Mouse (Mus musculus): ENCODE results near the gene Enpp6. TPM values are rescaled to one million over a fixed set of nuclear protein-coding genes. Genes with fewer than 3 reads are reported as not detected.
A peak's percentile ranks its signal among the peaks of the same experiment; 100 is the strongest.

The Enpp6 gene
- polyA plus RNA-seq, 1 experiment from 2014 or later = 0.60 TPM

- H3K9me3 ChIP-seq (ENCODE audit: low read length) = no peaks in the 10 kb centered on the region
- DNase-seq = no peak
- H3K36me3 ChIP-seq (replicated peaks; ENCODE audit: insufficient read depth, low read length) = no peaks in the 10 kb centered on the region
- no peak overlapping the region for H3K27ac ChIP-seq (ENCODE audit: low read depth)
- no peak for ATAC-seq
- no peaks in the 10 kb centered on the region for H3K27me3 ChIP-seq (ENCODE audit: insufficient read depth, low read length)
- H3K4me1 ChIP-seq (ENCODE audit: insufficient read depth) = no peaks in the 10 kb centered on the region
- H3K4me2 ChIP-seq (ENCODE audit: low read depth, low read length) = no peak overlapping the region
- TF ChIP-seq EP300 (IDR thresholded peaks at IDR 0.05; ENCODE audit: low read depth) (no peak), CTCF (IDR thresholded peaks at IDR 0.05; ENCODE audit: low read depth) (no peak)
- H3K9ac ChIP-seq (replicated peaks) = no peak overlapping the region
- 72% methylated on average over 3 of the region's 3 CpGs for WGBS (ENCODE audit: insufficient replicate concordance)
- no peak overlapping the region for H3K4me3 ChIP-seq (ENCODE audit: low read depth, low read length)
Observed at GRCm38 (mm10) chr8:47133381-47133780, 146.7 kb downstream of the Enpp6 start.

DNA sequence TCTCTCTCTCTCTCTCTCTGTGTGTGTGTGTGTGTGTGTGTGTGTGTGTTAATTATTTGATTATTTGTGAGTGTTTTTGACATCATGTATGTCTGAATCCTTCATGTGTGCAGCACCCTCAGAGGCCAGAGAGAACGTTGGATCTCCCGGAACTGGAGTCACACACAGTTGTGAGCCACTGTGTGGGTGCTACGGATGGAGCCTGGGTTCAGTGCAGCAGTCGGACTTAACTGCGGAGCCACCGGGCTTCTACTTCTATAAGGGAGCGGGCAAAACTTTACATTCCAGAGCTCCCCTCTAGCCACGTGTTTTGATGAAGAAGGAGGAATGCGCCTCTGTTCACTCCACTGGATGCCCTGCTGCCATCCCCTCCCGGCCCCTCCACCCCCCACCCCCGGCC is 148.0 kb downstream of the Enpp6 start:
- ATAC-seq (no peak), DNase-seq (no peak)
- Histone ChIP-seq H3K4me3 (ENCODE audit: low read depth, low read length) (no peak overlapping the region), H3K4me2 (ENCODE audit: low read depth, low read length) (no peak overlapping the region), H3K4me1 (ENCODE audit: insufficient read depth) (no peaks in the 10 kb centered on the region), H3K9ac (replicated peaks) (no peak overlapping the region), H3K9me3 (ENCODE audit: low read length) (no peaks in the 10 kb centered on the region), H3K36me3 (replicated peaks; ENCODE audit: insufficient read depth, low read length) (no peaks in the 10 kb centered on the region), H3K27ac (ENCODE audit: low read depth) (no peak overlapping the region), H3K27me3 (ENCODE audit: insufficient read depth, low read length) (no peaks in the 10 kb centered on the region)
- 59% methylated on average over 11 of the region's 11 CpGs for WGBS (ENCODE audit: insufficient replicate concordance)
- TF ChIP-seq CTCF (IDR thresholded peaks at IDR 0.05; ENCODE audit: low read depth) (no peak), EP300 (IDR thresholded peaks at IDR 0.05; ENCODE audit: low read depth) (no peak)

- Histone ChIP-seq H3K9ac (replicated peaks) (no peak overlapping the region), H3K27ac (ENCODE audit: low read depth) (no peak overlapping the region), H3K9me3 (ENCODE audit: low read length) (no peaks in the 10 kb centered on the region), H3K4me2 (ENCODE audit: low read depth, low read length) (peak overlapping the region; percentile 13), H3K4me1 (ENCODE audit: insufficient read depth) (no peaks in the 10 kb centered on the region), H3K36me3 (replicated peaks; ENCODE audit: insufficient read depth, low read length) (no peaks in the 10 kb centered on the region), H3K27me3 (ENCODE audit: insufficient read depth, low read length) (no peaks in the 10 kb centered on the region), H3K4me3 (ENCODE audit: low read depth, low read length) (no peak overlapping the region)
- no peak for TF ChIP-seq CTCF (IDR thresholded peaks at IDR 0.05; ENCODE audit: low read depth)
- DNase-seq (no peak), ATAC-seq (no peak)
- WGBS (ENCODE audit: insufficient replicate concordance) = 9% methylated on average over 9 of the region's 9 CpGs
Observed at GRCm38 (mm10) chr8:47135586-47135985, 148.9 kb downstream of the Enpp6 start.

DNA sequence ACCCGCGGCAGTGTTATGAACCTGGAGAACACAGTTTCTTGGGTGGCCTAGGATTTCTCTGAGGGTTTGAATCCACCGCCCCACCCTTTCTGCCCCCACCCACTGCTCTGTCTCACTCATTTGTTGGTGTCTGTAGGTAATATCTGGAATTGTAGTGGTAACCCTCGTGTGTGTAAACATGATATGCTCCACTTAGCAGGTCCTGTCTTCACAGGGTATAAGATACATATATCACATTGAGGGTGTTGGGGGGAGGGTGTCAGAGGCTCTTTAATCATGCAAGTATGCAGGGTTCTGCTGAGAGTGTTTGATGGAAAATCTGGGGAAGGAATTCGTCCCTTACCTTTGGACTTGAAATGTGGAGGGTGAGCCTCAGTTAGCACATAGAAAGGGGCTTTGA is 149.4 kb downstream of the Enpp6 start:
- 45% methylated on average over 5 of the region's 5 CpGs for WGBS (ENCODE audit: insufficient replicate concordance)
- no peak overlapping the region for H3K27ac ChIP-seq (ENCODE audit: low read depth)
- no peaks in the 10 kb centered on the region for H3K9me3 ChIP-seq (ENCODE audit: low read length)
- no peak overlapping the region for H3K9ac ChIP-seq (replicated peaks)
- H3K4me3 ChIP-seq (ENCODE audit: low read depth, low read length) = no peak overlapping the region
- H3K4me1 ChIP-seq (ENCODE audit: insufficient read depth) = no peaks in the 10 kb centered on the region
- TF ChIP-seq CTCF (IDR thresholded peaks at IDR 0.05; ENCODE audit: low read depth) = no peak
- TF ChIP-seq EP300 (IDR thresholded peaks at IDR 0.05; ENCODE audit: low read depth) = no peak
- H3K4me2 ChIP-seq (ENCODE audit: low read depth, low read length) = peak overlapping the region; percentile 13
- DNase-seq (no peak), ATAC-seq (no peak)
- no peaks in the 10 kb centered on the region for H3K36me3 ChIP-seq (replicated peaks; ENCODE audit: insufficient read depth, low read length)
- H3K27me3 ChIP-seq (ENCODE audit: insufficient read depth, low read length) = no peaks in the 10 kb centered on the region

DNA sequence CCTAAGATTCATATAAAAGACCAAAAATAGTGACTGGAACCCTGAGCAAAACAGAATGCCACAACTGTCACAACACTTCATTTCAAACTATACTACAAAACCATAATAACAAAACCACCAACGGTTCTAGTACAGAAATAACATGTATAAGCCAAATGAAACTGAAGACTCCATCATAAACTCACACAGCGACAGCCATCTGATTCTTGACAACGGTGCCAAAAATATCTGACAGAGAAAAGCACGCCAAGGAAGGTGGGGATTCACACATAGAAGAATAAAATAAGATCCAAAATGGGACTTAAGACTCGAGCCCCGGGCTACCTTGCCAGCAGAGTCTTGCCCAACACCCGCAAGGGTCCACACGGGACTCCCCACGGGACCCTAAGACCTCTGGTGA is 158.6 kb downstream of the Enpp6 start:
- H3K9me3 ChIP-seq (ENCODE audit: low read length) = no peaks in the 10 kb centered on the region
- H3K4me1 ChIP-seq (ENCODE audit: insufficient read depth) = no peaks in the 10 kb centered on the region
- H3K9ac ChIP-seq (replicated peaks) = no peak overlapping the region
- DNase-seq (no peak), ATAC-seq (no peak)
- H3K36me3 ChIP-seq (replicated peaks; ENCODE audit: insufficient read depth, low read length) = no peaks in the 10 kb centered on the region
- H3K27me3 ChIP-seq (ENCODE audit: insufficient read depth, low read length) = no peaks in the 10 kb centered on the region
- WGBS (ENCODE audit: insufficient replicate concordance) = 76% methylated on average over 8 of the region's 9 CpGs
- H3K4me2 ChIP-seq (ENCODE audit: low read depth, low read length) = no peak overlapping the region
- TF ChIP-seq EP300 (IDR thresholded peaks at IDR 0.05; ENCODE audit: low read depth) (no peak), CTCF (IDR thresholded peaks at IDR 0.05; ENCODE audit: low read depth) (no peak)
- no peak overlapping the region for H3K4me3 ChIP-seq (ENCODE audit: low read depth, low read length)
- no peak overlapping the region for H3K27ac ChIP-seq (ENCODE audit: low read depth)

Other genes with a start within 250 kb of the Enpp6 start
- 23.1 and 24.3 TPM in 2 replicates for gene Irf2, start 247.2 kb upstream of the Enpp6 start, polyA plus RNA-seq (2015; fragmentation: Nextera tagmentation; extraction: Ambion mirVana)

Data from liver, postnatal 0 days (tissue).